Mouse (Mus musculus): ENCODE data around the gene Ccnt1. TPM values are rescaled to one million over a fixed set of nuclear protein-coding genes. Genes with fewer than 3 reads are reported as not detected.

Gene Ccnt1
- polyA plus RNA-seq, 1 experiment from 2014 or later = 65.8 TPM

- Histone ChIP-seq H3K4me3 (replicated peaks; ENCODE audit: low read depth, low read length) (no peak overlapping the region), H3K9me3 (ENCODE audit: control insufficient read depth, low read length) (no peaks in the 10 kb centered on the region), H3K4me1 (ENCODE audit: control insufficient read depth, insufficient read depth, low read length) (peaks cover 7% of the 10 kb centered on the region), H3K9ac (replicated peaks; ENCODE audit: low read length) (no peak overlapping the region), H3K27me3 (ENCODE audit: control insufficient read depth, insufficient read depth, low read length) (no peaks in the 10 kb centered on the region), H3K27ac (replicated peaks; ENCODE audit: low read depth, low read length) (no peak overlapping the region), H3K4me2 (ENCODE audit: low read length) (no peak overlapping the region), H3K36me3 (ENCODE audit: control insufficient read depth, insufficient read depth, low read length) (peaks cover 54% of the 10 kb centered on the region)
- no peak for ATAC-seq (ENCODE audit: low FRiP score, low TSS enrichment)
- WGBS = 66% methylated on average over 13 of the region's 13 CpGs
- DNase-seq = no peak
Observed at GRCm38 (mm10) chr15:98602191-98602881, 31.6 kb upstream of the Ccnt1 start.

DNA sequence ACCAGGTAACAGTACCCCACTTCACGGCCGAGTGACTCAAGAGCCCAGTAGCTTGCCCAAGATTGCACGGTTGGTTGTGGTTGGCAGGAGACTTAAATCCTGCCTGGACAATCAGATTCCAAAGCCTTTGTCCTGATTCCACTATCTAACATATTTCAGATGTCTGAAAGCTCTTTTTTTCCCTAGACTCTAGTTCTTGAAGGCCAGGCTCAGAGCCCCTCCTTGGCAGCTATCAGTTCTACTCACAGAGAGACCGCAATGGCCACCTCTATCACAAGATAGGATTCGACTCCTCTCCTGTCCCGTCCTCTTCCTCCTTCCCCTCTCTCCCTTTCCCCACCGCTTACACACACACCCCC lies 31.1 kb upstream of the Ccnt1 start:
- Histone ChIP-seq H3K4me2 (ENCODE audit: low read length) (no peak overlapping the region), H3K9ac (replicated peaks; ENCODE audit: low read length) (no peak overlapping the region), H3K36me3 (ENCODE audit: control insufficient read depth, insufficient read depth, low read length) (peaks cover 60% of the 10 kb centered on the region), H3K27ac (replicated peaks; ENCODE audit: low read depth, low read length) (no peak overlapping the region), H3K9me3 (ENCODE audit: control insufficient read depth, low read length) (no peaks in the 10 kb centered on the region), H3K4me1 (ENCODE audit: control insufficient read depth, insufficient read depth, low read length) (peaks cover 2% of the 10 kb centered on the region), H3K27me3 (ENCODE audit: control insufficient read depth, insufficient read depth, low read length) (no peaks in the 10 kb centered on the region), H3K4me3 (replicated peaks; ENCODE audit: low read depth, low read length) (no peak overlapping the region)
- 77% methylated on average over 7 of the region's 7 CpGs for WGBS
- DNase-seq = no peak
- ATAC-seq (ENCODE audit: low FRiP score, low TSS enrichment) = no peak

GRCm38 (mm10) chr15:98600036-98600709 lies 29.4 kb upstream of the Ccnt1 start:
- Histone ChIP-seq H3K9ac (replicated peaks; ENCODE audit: low read length) (no peak overlapping the region), H3K4me2 (ENCODE audit: low read length) (no peak overlapping the region), H3K4me3 (replicated peaks; ENCODE audit: low read depth, low read length) (no peak overlapping the region), H3K36me3 (ENCODE audit: control insufficient read depth, insufficient read depth, low read length) (peaks cover 76% of the 10 kb centered on the region), H3K9me3 (ENCODE audit: control insufficient read depth, low read length) (no peaks in the 10 kb centered on the region), H3K27ac (replicated peaks; ENCODE audit: low read depth, low read length) (no peak overlapping the region), H3K4me1 (ENCODE audit: control insufficient read depth, insufficient read depth, low read length) (no peaks in the 10 kb centered on the region), H3K27me3 (ENCODE audit: control insufficient read depth, insufficient read depth, low read length) (no peaks in the 10 kb centered on the region)
- DNase-seq = no peak
- no peak for ATAC-seq (ENCODE audit: low FRiP score, low TSS enrichment)
- WGBS = 81% methylated on average over 12 of the region's 12 CpGs

- no peaks in the 10 kb centered on the region for H3K4me1 ChIP-seq (ENCODE audit: control insufficient read depth, insufficient read depth, low read length)
- H3K4me3 ChIP-seq (replicated peaks; ENCODE audit: low read depth, low read length) = no peak overlapping the region
- no peak overlapping the region for H3K27ac ChIP-seq (replicated peaks; ENCODE audit: low read depth, low read length)
- peaks cover 91% of the 10 kb centered on the region for H3K36me3 ChIP-seq (ENCODE audit: control insufficient read depth, insufficient read depth, low read length)
- no peak overlapping the region for H3K9ac ChIP-seq (replicated peaks; ENCODE audit: low read length)
- H3K27me3 ChIP-seq (ENCODE audit: control insufficient read depth, insufficient read depth, low read length) = no peaks in the 10 kb centered on the region
- ATAC-seq (ENCODE audit: low FRiP score, low TSS enrichment) (no peak), DNase-seq (no peak)
- H3K4me2 ChIP-seq (ENCODE audit: low read length) = no peak overlapping the region
- 94% methylated on average over 14 of the region's 14 CpGs for WGBS
- H3K9me3 ChIP-seq (ENCODE audit: control insufficient read depth, low read length) = no peaks in the 10 kb centered on the region
Observed at GRCm38 (mm10) chr15:98596609-98597008, 25.9 kb upstream of the Ccnt1 start.

GRCm38 (mm10) chr15:98595049-98595448 lies 24.3 kb upstream of the Ccnt1 start:
- no peak overlapping the region for H3K9ac ChIP-seq (replicated peaks; ENCODE audit: low read length)

DNA sequence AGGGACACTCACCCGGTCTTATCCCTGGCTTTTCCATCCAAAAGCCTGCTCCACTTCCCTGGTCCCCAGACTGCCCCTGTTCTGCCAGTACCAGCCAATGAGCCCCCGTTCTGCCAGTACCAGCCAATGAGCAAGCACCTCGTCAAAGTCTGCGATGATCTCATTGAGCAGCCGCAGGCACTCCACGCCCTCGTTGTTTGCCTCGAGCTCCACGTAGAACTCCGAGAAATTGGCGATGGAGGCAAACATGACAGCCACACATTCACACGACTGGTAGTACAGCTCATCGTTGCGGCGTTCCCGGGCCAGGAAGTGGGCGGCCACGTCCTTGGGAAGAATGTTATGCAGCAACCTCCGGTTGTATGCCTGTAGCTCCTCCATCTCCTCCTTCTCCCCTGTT lies 23.5 kb upstream of the Ccnt1 start:
- Histone ChIP-seq H3K27ac (replicated peaks; ENCODE audit: low read depth, low read length) (no peak overlapping the region), H3K27me3 (ENCODE audit: control insufficient read depth, insufficient read depth, low read length) (no peaks in the 10 kb centered on the region), H3K4me3 (replicated peaks; ENCODE audit: low read depth, low read length) (no peak overlapping the region), H3K4me2 (ENCODE audit: low read length) (no peak overlapping the region), H3K9ac (replicated peaks; ENCODE audit: low read length) (no peak overlapping the region), H3K36me3 (ENCODE audit: control insufficient read depth, insufficient read depth, low read length) (peaks cover 92% of the 10 kb centered on the region), H3K4me1 (ENCODE audit: control insufficient read depth, insufficient read depth, low read length) (no peaks in the 10 kb centered on the region), H3K9me3 (ENCODE audit: control insufficient read depth, low read length) (no peaks in the 10 kb centered on the region)
- ATAC-seq (ENCODE audit: low FRiP score, low TSS enrichment) (no peak), DNase-seq (no peak)
- 86% methylated on average over 19 of the region's 19 CpGs for WGBS

More at GRCm38 (mm10) chr15:98595049-98595448, 24.3 kb upstream of the Ccnt1 start:
- Histone ChIP-seq H3K4me3 (replicated peaks; ENCODE audit: low read depth, low read length) (no peak overlapping the region), H3K36me3 (ENCODE audit: control insufficient read depth, insufficient read depth, low read length) (peaks cover 92% of the 10 kb centered on the region), H3K4me2 (ENCODE audit: low read length) (no peak overlapping the region), H3K27me3 (ENCODE audit: control insufficient read depth, insufficient read depth, low read length) (no peaks in the 10 kb centered on the region), H3K4me1 (ENCODE audit: control insufficient read depth, insufficient read depth, low read length) (no peaks in the 10 kb centered on the region), H3K27ac (replicated peaks; ENCODE audit: low read depth, low read length) (no peak overlapping the region), H3K9me3 (ENCODE audit: control insufficient read depth, low read length) (no peaks in the 10 kb centered on the region)
- no peak for DNase-seq
- 93% methylated on average over 5 of the region's 5 CpGs for WGBS
- ATAC-seq (ENCODE audit: low FRiP score, low TSS enrichment) = no peak

DNA sequence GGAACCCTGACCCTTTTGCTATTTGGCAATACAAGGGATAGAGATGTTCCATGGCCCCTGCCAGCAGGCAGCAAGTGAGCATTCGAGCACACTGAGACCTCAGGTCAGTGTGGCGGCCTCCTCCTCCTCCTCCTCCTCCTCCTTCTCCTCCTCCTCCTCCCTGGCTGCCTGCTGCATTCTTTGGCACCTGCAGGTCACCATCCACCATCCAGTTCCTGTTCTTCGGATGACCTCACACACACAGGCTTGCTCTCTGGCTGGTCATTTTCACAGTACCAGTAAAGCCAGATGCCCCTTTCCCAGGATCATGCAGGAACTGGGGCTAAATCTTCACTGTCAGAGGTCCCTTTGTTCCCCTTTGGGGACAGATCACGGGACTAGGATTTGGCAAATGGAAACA lies 20.7 kb upstream of the Ccnt1 start:
- no peak for ATAC-seq (ENCODE audit: low FRiP score, low TSS enrichment)
- Histone ChIP-seq H3K9ac (replicated peaks; ENCODE audit: low read length) (no peak overlapping the region), H3K4me2 (ENCODE audit: low read length) (no peak overlapping the region), H3K27ac (replicated peaks; ENCODE audit: low read depth, low read length) (no peak overlapping the region), H3K27me3 (ENCODE audit: control insufficient read depth, insufficient read depth, low read length) (no peaks in the 10 kb centered on the region), H3K36me3 (ENCODE audit: control insufficient read depth, insufficient read depth, low read length) (peaks cover 69% of the 10 kb centered on the region), H3K9me3 (ENCODE audit: control insufficient read depth, low read length) (no peaks in the 10 kb centered on the region), H3K4me3 (replicated peaks; ENCODE audit: low read depth, low read length) (no peak overlapping the region), H3K4me1 (ENCODE audit: control insufficient read depth, insufficient read depth, low read length) (no peaks in the 10 kb centered on the region)
- 70% methylated on average over 4 of the region's 4 CpGs for WGBS
- DNase-seq = no peak

GRCm38 (mm10) chr15:98589640-98590336 lies 19.1 kb upstream of the Ccnt1 start:
- Histone ChIP-seq H3K4me3 (replicated peaks; ENCODE audit: low read depth, low read length) (no peak overlapping the region), H3K4me2 (ENCODE audit: low read length) (no peak overlapping the region), H3K4me1 (ENCODE audit: control insufficient read depth, insufficient read depth, low read length) (no peaks in the 10 kb centered on the region), H3K9ac (replicated peaks; ENCODE audit: low read length) (no peak overlapping the region), H3K27me3 (ENCODE audit: control insufficient read depth, insufficient read depth, low read length) (no peaks in the 10 kb centered on the region), H3K36me3 (ENCODE audit: control insufficient read depth, insufficient read depth, low read length) (peaks cover 53% of the 10 kb centered on the region), H3K9me3 (ENCODE audit: control insufficient read depth, low read length) (no peaks in the 10 kb centered on the region), H3K27ac (replicated peaks; ENCODE audit: low read depth, low read length) (no peak overlapping the region)
- 81% methylated on average over 7 of the region's 7 CpGs for WGBS
- ATAC-seq (ENCODE audit: low FRiP score, low TSS enrichment) (no peak), DNase-seq (no peak)
